Mouse (Mus musculus) neural tube, embryonic 11.5 days (tissue): ENCODE measurements around the gene Tmem120b. TPM values are rescaled to one million over a fixed set of nuclear protein-coding genes. Genes with fewer than 3 reads are reported as not detected.

Experiments used
- ATAC-seq: fragments of 200-750 bp; cut with Nextera tagmentation; 2 replicates; pipeline ENCODE4 v1.8.0; 2017; ENCODE audit warnings: moderate number of reproducible peaks, mild to moderate bottlenecking, moderate TSS enrichment, moderate library complexity; ENCODE audit not compliant: insufficient read depth, low FRiP score, low TSS enrichment
- DNase-seq: peaks from one replicate; pipeline ENCODE4 v3.0.0-alpha.2; 2015; ENCODE audit warnings: low spot score
- H3K27ac ChIP-seq: fragments of 300-500 bp; sonication (generic); 2 replicates; pipeline ENCODE4 v1.5.1; 2014; ENCODE audit warnings: low read depth, mild to moderate bottlenecking, low read length
- H3K27me3 ChIP-seq: fragments of 300-500 bp; sonication (generic); 2 replicates; pipeline ENCODE4 v1.6.1; 2014; ENCODE audit warnings: mild to moderate bottlenecking, low read length, mixed read lengths; ENCODE audit not compliant: control insufficient read depth, insufficient read depth
- H3K36me3 ChIP-seq: fragments of 300-500 bp; sonication (generic); 2 replicates; pipeline ENCODE4 v1.6.1; 2014; ENCODE audit warnings: mild to moderate bottlenecking, low read length, moderate library complexity, mixed read lengths; ENCODE audit not compliant: control insufficient read depth, insufficient read depth
- H3K4me1 ChIP-seq: fragments of 300-500 bp; sonication (generic); 2 replicates; pipeline ENCODE4 v1.6.1; 2014; ENCODE audit warnings: low read length, mixed read lengths; ENCODE audit not compliant: control insufficient read depth, insufficient read depth
- H3K4me2 ChIP-seq: fragments of 300-500 bp; sonication (generic); 2 replicates; pipeline ENCODE4 v1.6.1; 2014; ENCODE audit warnings: low read depth, mild to moderate bottlenecking, moderate library complexity
- H3K4me3 ChIP-seq: fragments of 300-500 bp; sonication (generic); 2 replicates; pipeline ENCODE4 v1.5.1; 2014; ENCODE audit warnings: low read depth, low read length
- H3K9ac ChIP-seq: fragments of 300-500 bp; sonication (generic); 2 replicates; pipeline ENCODE4 v1.6.1; 2014; ENCODE audit warnings: mild to moderate bottlenecking, low read length
- H3K9me3 ChIP-seq: fragments of 300-500 bp; sonication (generic); 2 replicates; pipeline ENCODE4 v1.6.1; 2016; ENCODE audit warnings: low read length; ENCODE audit not compliant: control insufficient read depth
- WGBS: fragments of 180-500 bp; shearing (Covaris S2); extraction: QIAGEN DNeasy Blood & Tissue Kit; methylation state at CpG from one replicate; pipeline ENCODE4 v1.1.7; 2014; 5-methylcytosine and 5-hydroxymethylcytosine counted together
- polyA plus RNA-seq: library from polyadenylated mRNA; unstranded; fragments of >200 nt; fragmentation: Nextera tagmentation; extraction: Ambion mirVana; gene quantifications from 2 replicates; pipeline ENCODE4 v1.2.1, GENCODE M21; 2014

Gene Tmem120b
- polyA plus RNA-seq, 1 experiment from 2014 or later: 9.9 TPM

DNA sequence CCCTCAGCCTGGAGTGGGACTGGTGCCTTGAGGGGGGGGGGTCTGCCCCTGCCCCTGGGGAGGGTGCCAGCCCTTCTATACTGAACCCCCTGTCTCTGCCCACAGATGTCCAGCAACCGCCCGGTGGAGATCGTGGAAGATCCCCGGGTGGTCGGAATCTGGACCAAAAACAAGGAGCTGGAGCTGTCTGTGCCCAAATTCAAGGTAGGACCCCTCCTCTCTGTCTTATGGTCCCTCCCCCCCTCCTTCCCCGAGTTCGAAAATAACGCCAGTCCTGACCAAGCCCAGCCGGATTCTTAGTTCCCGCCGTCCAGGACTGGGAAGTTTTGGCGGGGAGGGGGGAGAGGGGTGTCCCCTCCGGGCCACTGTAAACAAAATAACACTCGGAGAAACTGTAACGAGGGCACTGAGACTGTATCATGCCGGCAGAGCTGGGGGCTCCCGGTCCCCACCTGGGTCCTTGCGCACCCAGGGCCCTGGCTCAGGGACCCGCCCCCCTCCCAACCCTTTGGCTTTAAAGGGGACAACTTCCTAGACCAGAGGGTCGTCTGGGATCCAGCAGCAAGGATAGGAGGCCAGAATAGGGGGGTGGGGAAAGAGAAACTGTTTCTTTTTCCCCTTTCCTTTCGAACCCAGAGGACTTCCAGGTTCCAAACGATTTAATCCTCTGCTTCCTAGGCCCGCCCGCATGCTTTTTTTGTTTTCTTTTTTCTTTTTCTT lies 75.2 kb downstream of the Tmem120b start:
- H3K36me3 ChIP-seq: peaks cover 8% of the 10 kb centered on the region
- under 1% methylated on average over 21 of the region's 24 CpGs for WGBS
- H3K27ac ChIP-seq: peak overlapping the region; percentile 100
- peak overlapping the region; percentile 84 for H3K4me3 ChIP-seq
- ATAC-seq: no peak
- H3K9me3 ChIP-seq: no peaks in the 10 kb centered on the region
- peak; percentile 51 for DNase-seq
- H3K4me2 ChIP-seq: peak overlapping the region; percentile 100
- H3K27me3 ChIP-seq: no peaks in the 10 kb centered on the region
- H3K4me1 ChIP-seq: peaks cover 16% of the 10 kb centered on the region
- peak overlapping the region; percentile 98 for H3K9ac ChIP-seq

DNA sequence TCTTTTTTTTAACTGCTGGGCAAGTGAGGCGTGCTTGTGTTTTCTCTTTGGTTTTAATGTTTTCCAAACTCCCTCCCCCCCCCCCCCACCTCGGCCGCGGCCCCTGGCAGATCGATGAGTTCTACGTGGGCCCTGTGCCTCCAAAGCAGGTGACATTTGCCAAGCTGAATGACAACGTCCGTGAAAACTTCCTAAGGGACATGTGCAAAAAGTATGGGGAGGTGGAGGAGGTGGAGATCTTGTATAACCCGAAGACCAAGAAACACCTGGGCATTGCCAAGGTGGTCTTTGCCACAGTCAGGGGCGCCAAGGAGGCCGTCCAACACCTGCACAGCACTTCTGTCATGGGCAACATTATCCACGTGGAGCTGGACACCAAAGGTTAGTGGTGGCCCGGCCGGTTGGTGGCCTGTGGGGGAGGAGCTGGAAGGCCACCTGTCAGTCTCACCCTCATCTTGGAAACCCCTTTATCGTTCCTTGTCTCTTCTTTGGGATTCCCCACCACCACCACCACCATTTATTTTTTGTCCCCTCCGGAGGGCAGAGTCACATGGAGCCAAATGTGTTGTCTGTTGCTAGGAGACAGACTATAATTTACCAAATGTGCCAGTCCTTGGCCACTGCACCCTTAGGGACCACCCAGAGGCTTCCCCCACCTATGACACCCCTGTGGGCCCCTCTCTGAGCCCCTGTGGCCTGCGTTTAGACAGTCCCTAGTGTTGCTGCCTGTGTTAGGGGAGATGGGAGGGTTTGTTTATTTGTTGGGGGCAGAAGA lies 75.9 kb downstream of the Tmem120b start:
- H3K27ac ChIP-seq: no peak overlapping the region
- ATAC-seq: no peak

DNA sequence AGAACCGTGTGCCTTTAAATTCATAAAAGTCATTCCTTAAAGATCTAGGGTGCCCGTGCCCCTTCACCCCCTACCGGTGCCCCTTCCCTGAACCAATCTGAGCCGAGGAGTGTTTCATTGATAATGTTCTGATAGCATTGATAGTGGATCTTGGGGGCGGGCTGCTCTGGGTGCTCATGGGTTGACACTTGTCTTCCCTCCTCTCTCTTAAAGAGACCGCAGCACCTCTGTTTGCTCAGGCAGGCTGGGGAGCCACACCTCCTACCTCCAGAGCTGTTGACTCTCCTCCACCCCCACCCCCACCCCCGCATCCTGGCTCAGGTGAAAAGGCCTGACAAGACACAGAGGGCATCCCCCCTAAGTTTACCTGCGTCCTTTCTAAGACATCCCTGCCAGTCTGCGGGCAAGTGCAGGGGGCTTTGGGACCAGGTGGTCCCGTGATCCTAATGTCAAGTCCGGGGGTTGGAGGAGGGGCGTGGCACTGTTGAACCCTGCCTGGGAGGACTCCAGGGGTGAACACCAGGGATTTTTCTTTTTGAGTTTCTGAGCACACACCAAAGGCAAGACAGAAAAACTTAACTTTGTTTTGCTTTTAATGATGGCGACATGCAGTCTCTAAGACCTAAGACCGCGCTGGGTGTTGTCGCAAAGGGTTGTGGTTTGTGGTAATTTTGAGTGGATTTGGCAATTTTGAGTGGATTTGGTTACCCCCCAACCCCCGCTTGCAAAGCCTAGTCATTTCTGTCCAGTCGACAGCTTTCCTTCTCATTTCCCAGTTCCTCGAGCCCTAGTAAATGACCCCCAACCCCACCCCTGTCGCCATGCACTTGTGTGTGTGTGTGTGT lies 76.8 kb downstream of the Tmem120b start:
- ATAC-seq: no peak
- no peaks in the 10 kb centered on the region for H3K27me3 ChIP-seq
- H3K4me2 ChIP-seq: peak overlapping the region; percentile 100
- H3K4me1 ChIP-seq: peaks cover 28% of the 10 kb centered on the region
- no peak overlapping the region for H3K27ac ChIP-seq
- H3K9me3 ChIP-seq: no peaks in the 10 kb centered on the region
- H3K4me3 ChIP-seq: peak overlapping the region; percentile 84
- peaks cover 13% of the 10 kb centered on the region for H3K36me3 ChIP-seq
- peak overlapping the region; percentile 15; the same call in 1 of the 2 replicates for H3K9ac ChIP-seq
- whole genome bisulfite sequencing: 40% methylated on average over 20 of the region's 20 CpGs
- no peak for DNase-seq

More for the DNA sequence above, 75.9 kb downstream of the Tmem120b start:
- peak overlapping the region; percentile 100 for H3K4me2 ChIP-seq
- H3K4me1 ChIP-seq: peaks cover 24% of the 10 kb centered on the region
- H3K9ac ChIP-seq: peak overlapping the region; percentile 98
- no peaks in the 10 kb centered on the region for H3K27me3 ChIP-seq
- WGBS: 3% methylated on average over 17 of the region's 17 CpGs
- peak; percentile 34 for DNase-seq
- peaks cover 13% of the 10 kb centered on the region for H3K36me3 ChIP-seq
- no peaks in the 10 kb centered on the region for H3K9me3 ChIP-seq
- peak overlapping the region; percentile 84 for H3K4me3 ChIP-seq

DNA sequence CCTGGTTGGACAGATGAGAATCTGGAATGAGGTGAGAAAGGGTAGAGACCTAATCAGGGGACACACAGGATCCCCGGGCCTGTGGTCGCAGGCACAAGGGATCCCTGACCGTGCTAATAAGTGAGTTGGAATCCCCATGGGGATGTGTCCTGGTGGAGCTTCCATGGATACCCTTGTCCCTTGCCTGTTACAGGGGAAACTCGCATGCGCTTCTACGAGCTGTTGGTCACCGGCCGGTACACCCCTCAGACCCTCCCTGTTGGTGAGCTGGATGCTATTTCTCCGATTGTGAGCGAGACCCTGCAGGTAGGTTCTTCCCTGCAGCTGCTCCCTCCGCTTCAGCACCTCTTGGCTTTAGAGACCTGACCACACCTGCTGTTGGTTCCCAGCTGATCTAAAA lies 78.1 kb downstream of the Tmem120b start:
- H3K9me3 ChIP-seq: no peaks in the 10 kb centered on the region
- no peaks in the 10 kb centered on the region for H3K27me3 ChIP-seq
- DNase-seq (no peak), ATAC-seq (no peak)
- 86% methylated on average over 11 of the region's 11 CpGs for WGBS
- peaks cover 13% of the 10 kb centered on the region for H3K36me3 ChIP-seq
- no peak overlapping the region for H3K4me3 ChIP-seq
- H3K27ac ChIP-seq: no peak overlapping the region
- H3K4me2 ChIP-seq: no peak overlapping the region
- H3K9ac ChIP-seq: no peak overlapping the region
- H3K4me1 ChIP-seq: peaks cover 38% of the 10 kb centered on the region

DNA sequence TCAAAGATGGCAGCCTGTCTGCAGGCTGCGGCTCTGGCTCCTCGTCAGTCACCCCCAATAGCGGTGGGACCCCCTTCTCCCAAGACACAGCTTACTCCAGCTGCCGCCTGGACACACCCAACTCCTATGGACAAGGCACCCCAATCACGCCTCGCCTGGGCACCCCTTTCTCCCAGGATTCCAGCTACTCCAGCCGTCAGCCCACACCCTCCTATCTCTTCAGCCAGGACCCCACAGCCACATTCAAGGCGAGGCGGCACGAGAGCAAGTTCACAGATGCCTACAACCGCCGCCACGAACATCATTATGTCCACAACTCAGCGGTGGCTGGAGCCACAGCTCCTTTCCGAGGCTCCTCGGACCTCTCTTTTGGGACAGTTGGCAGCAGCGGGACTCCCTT lies 79.4 kb downstream of the Tmem120b start:
- ATAC-seq (no peak), DNase-seq (no peak)
- no peaks in the 10 kb centered on the region for H3K9me3 ChIP-seq
- H3K9ac ChIP-seq: no peak overlapping the region
- no peak overlapping the region for H3K4me3 ChIP-seq
- no peak overlapping the region for H3K27ac ChIP-seq
- no peak overlapping the region for H3K4me2 ChIP-seq
- peaks cover 38% of the 10 kb centered on the region for H3K4me1 ChIP-seq
- 90% methylated on average over 17 of the region's 17 CpGs for WGBS
- H3K36me3 ChIP-seq: peaks cover 24% of the 10 kb centered on the region
- H3K27me3 ChIP-seq: no peaks in the 10 kb centered on the region

DNA sequence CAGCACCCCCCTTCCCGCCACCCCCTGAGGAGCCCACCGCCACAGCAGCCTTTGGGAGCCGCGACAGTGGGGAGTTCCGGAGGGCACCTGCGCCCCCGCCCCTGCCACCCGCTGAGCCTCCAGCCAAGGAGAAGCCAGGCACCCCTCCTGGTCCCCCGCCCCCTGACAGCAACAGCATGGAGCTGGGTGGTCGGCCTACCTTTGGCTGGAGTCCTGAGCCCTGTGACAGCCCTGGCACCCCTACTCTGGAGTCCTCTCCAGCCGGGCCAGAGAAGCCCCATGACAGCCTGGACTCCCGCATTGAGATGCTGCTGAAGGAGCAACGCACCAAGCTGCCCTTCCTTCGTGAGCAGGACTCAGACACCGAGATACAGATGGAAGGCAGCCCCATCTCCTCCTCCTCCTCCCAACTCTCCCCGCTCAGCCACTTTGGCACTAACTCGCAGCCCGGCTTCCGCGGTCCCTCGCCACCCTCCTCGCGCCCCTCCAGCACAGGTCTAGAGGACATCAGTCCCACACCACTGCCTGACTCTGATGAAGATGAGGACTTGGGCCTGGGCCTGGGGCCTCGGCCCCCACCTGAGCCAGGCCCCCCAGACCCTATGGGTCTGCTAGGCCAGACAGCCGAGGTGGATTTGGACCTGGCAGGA lies 80.0 kb downstream of the Tmem120b start:
- H3K9ac ChIP-seq: no peak overlapping the region; the same call in 1 of the 2 replicates
- DNase-seq (no peak), ATAC-seq (no peak)
- no peak overlapping the region for H3K27ac ChIP-seq
- H3K36me3 ChIP-seq: peaks cover 30% of the 10 kb centered on the region
- H3K4me1 ChIP-seq: peaks cover 38% of the 10 kb centered on the region
- 85% methylated on average over 22 of the region's 25 CpGs for WGBS
- no peak overlapping the region for H3K4me2 ChIP-seq
- no peaks in the 10 kb centered on the region for H3K27me3 ChIP-seq
- no peaks in the 10 kb centered on the region for H3K9me3 ChIP-seq
- H3K4me3 ChIP-seq: no peak overlapping the region

DNA sequence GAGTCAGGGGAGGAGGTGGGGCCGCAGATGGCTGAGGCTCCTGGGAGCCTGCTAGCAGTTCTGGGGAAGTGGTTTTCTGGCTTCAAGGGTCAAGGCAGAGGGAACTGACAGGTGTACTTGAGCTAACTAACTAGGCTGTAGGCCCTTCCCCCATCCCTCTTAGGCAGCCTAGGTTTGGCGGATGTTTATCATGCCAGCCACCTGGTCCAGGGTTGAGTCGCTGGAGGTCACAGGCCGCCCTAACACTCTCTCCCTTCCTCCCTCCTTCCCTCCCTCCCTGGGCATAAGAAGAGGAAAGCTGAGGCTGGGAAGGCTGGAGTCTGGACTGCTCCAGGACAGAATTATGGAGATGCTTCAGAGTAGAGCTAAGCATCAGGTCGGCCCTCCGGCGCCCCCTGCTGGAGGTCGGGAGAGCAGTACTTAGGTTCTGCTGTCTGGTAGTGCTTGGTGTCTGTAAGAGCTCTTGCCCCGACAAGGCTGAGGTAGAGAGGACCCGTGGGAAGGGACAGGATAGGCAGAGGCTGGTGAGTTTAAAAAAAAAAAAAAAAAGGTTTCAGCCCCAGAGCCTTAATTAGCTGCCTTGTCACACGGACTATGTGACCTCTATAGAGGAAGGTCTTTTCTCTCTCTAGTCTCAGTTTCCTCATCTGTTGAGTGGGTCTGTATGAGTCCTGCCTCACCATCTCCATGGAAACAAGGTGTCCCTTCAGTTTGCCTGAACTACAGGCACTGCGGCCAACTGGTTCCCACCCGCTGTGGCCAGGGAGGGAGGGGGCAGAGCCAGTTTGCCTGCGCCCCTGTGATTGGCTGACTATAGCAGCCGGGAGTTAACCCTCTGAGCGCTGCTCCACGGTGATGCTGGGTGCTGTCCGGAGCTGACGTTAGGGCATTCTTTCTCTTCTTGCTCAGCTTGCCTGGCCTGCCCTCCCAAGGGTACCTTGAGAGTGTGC lies 81.5 kb downstream of the Tmem120b start:
- peaks cover 37% of the 10 kb centered on the region for H3K36me3 ChIP-seq
- no peak overlapping the region for H3K9ac ChIP-seq
- DNase-seq: peak; percentile 88
- no peak overlapping the region for H3K27ac ChIP-seq
- H3K27me3 ChIP-seq: no peaks in the 10 kb centered on the region
- 13% methylated on average over 19 of the region's 19 CpGs for WGBS
- peak overlapping the region; percentile 8 for H3K4me3 ChIP-seq
- H3K9me3 ChIP-seq: no peaks in the 10 kb centered on the region
- H3K4me1 ChIP-seq: peaks cover 28% of the 10 kb centered on the region
- peak; percentile 79 for ATAC-seq
- peak overlapping the region; percentile 25 for H3K4me2 ChIP-seq
